Mouse (Mus musculus) adrenal gland (tissue): Measurements from ENCODE around the gene Kcnj13.

Experiments
- intact Hi-C: fragments of 180-260 bp; cut with DNase I; formaldehyde crosslinking; loops from one replicate; pipeline ENCODE4 v1.15.1; 2025
- long read RNA-seq, 2 experiments: library from polyadenylated mRNA; unstranded; transcript quantifications; one replicate each; pipeline ENCODE4 v2.0.0; 2020; ENCODE audit warnings: borderline replicate concordance in 1 of 2; ENCODE audit not compliant: insufficient replicate concordance in 1 of 2

The Kcnj13 gene
- long read RNA-seq, experiment 1 = 0 reads
- long read RNA-seq, experiment 2 = 0 reads

DNA sequence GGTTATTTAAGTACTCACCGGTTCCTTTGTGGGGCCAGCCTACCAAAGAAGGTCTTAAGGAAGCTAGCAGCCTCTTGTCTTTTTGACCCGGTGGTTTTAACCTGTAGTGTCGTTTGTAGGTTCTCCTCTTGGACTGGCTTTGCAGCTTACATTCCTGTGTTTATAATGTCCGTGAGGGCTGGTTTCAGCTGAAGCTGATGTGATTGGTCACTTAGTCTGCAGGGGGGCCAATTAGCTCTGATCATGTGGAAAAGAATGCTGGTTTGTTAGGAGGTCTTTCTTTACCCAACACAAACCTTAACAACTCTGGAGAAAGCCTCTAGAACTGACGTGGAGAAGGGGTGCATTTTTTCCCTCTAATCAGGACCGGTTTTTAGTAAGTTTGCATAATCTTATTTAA is at the start of gene Kcnj13:
Kcnj13 (minus strand) TSS at position 136 of the 400 bp plus-strand sequence.
- intact Hi-C loops = no loop called here

DNA sequence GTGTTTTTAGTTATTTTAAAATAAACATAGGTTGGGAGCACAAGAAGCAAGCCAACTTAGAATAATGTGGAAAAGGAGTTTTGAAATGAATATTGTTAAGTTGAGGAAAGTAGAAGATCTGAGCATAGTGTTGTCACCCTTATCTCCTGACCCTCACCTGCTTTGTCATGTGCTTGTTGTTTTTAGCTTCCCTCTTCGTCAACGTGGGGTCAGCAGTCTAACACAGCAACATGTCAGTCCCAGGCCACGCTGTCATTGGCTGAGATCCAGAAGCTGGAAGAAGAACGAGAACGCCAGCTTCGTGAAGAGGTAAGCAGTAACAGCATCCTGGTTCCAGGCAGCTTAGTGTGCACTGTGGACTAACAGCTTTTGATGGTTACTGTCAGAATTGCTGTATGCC is 42.1 kb upstream of the Kcnj13 start:
- intact Hi-C loops = no loop called here

DNA sequence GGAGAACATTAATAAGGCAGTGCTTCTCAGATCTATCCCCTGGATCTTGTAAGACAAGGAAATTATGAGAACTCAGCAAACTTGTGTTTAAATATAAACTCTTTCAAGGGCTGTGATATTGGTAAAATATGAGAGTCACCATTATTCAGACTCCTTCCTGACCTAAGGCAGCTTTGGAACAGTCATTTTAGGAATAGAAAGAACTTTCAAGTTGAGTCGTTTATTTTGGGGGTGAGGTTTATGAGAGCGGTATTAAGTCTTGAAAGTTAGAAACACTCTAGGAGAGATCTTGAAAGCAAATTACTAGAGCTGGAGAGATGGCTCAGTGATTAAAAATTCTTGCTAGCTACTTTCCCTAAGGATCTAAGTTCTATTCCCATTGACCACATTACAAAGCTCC is 40.6 kb upstream of the Kcnj13 start:
- intact Hi-C loops = no loop called here

DNA sequence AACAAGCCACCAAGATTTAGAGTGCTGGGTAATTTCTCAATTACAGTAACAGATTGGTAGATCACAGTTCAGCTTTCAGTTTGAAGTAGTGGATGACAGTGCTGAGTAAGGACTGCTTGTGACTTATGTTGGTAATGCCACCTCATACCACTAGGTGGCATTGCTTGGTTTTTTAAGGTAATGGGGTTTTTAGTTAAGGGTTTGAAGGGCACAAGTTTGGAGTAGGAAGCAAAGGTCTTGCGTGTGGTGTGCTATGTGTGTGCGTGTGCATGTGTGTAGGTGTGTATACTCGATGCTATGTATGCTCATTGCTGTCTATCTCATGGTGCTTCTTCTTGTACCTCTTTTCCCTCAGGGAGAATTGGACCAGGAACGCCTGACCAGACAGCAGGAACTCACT is 24.2 kb upstream of the Kcnj13 start:
- intact Hi-C loops = no loop called here

DNA sequence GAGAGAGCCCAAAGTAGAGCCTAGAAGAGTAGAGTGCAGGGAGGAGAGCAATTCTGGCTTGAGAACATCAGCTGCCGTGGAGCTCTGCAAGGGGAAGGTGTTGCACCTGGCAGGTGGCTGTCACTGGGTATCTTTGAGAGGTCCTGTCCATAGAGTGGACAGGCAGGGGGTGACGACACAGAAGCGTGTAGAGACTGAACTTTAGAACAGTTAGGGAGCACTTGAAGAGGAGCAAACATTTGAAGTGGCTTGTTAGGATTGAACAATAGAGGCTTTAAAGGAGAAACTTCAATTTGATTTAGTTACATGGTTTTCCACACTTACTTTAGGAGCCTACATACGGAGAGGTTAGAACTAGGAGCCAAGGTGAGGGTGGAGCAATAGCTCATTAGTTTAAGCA is 14.9 kb upstream of the Kcnj13 start:
- intact Hi-C loops = loop anchor here (5.0 kb wide), 1 partner anchor 37 kb away; no protein-coding TSS in a partner anchor

DNA sequence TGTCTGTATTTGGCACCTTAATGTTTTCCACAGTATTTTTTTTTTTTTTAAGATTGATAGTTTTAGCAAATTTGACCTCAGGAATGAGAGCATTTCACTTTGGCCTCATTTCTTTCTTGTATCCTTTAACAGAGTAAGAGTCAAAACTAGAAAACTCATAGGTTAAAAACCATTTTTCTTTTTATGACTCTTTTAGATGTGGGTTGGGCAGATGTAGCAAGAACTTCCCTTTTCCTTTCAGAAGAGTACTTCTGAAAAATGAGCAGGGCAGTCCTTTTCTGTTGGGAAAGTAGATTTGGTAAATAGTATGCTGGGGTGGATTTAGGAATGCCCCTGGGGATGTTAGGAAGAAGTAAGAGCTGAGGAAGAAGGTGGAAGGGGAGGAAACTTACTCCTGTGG is 11.5 kb upstream of the Kcnj13 start:
- intact Hi-C loops = loop anchor here (5.0 kb wide), 1 partner anchor 34 kb away; no protein-coding TSS in a partner anchor

DNA sequence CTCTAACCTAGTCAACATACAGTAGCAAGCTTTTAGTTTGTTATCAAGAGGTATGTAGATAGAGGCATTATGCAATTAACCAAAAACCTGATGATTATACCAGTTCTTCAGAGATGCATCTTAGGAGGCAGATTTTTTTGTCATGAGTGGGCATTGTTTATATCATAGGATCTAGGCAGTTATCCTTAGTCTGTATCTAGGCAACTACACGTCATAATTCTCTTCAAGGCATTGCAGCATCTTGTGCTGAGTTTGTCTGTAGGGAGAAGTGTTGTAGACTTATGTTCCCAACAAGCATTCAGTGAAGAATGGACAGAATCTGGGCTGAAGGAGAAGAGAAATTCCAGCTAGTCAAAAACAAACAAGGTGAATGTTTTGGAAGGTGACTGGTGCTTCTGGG is 10.2 kb upstream of the Kcnj13 start:
- intact Hi-C loops = loop anchor here (5.0 kb wide), 1 partner anchor 32 kb away; no protein-coding TSS in a partner anchor

DNA sequence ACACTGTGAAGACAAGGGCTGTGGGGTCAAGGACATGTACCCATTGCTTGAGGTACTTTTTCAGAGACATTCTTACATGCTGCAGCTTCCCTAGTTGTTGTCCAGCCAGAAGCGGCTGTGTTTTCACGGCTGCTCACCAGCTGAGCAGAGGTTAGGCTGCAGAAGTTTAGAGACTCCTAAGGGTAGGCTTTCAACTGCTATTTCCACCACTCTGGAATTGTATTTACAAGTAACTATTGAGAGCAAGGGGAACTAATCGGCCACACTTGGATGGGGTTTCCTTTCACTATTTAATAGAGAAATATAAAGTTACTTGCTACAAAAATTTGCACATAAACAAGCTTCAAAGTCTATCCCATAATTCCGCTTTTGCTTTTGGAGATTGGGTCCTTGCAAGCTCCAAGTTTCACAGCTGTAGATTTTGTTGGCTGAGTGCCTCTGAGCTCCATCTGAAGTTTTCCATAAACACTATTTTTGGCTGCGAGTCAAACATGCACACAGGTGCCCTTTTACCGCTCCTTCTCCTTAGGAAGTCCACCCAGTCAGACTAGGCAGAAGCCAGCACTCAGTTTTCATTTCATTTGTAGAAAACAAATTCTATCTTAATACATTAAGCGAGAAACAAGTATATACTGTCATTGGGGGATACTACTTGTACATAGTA is 2.5 kb upstream of the Kcnj13 start:
- intact Hi-C loops = no loop called here

DNA sequence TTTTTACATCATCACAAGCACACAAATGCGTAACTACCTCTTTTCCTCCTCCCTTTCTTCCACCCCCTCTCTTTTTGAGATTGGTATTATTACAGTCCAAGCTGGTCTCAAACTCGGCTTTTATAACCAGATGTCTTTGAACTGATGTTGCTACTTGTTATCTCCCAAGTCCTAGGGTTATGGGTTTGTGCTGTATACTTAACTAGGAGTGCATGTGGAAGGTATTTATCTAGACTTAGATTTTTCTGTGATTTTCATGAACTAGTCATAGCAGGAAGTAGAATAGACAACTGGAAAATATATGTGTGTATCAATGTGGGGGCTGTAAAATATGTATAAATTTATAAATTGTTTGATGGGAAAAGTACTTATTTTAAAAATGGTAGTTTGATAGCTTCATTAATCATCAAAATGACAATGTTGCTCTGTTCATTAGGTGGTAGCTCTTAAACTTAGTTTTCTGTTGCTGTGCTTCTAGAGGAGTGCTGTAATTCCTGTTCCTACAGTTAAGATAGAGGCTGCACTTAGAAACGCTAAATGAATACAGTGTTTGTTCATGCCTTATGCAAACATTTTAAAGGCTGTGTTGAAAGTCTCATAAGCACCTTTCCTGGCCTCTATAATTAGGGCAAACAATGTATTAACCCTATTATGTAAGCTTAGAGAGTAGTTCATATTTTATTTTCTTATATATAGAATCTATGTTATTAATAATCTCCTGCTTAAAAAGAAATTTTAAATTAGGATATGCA is 909 bp downstream of the Kcnj13 start:
- intact Hi-C loops = no loop called here

DNA sequence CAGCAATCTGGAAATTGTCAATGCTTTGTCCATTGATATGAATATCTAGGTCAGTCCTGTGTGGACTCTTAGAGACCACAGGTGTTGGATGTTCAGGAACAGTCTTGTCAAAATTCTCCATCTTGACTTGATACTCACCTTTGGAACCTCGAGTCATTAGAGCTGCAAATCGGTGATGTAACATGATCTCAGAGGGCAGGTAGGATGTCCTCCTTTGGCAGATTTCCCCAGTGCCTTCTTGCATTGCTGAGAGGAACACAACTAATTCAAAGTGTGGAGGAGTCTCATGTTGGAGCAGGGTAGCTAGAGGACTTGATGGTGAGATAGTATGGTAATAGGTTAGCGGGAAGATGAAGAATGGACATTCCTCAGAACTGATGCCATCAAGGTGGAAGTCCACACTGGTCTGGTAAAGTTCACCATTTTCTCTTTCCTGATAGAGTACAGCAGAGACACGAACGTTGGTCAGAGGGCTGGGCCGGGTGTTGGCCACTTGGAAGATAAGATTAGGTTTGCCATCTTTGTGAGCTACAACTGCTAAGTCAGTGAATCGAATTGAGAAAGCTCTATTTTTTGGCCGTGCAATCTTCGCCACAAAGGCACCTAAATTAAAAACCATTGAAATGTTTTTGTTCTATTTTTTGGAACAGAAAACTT is 8.0 kb downstream of the Kcnj13 start:
- intact Hi-C loops = no loop called here

DNA sequence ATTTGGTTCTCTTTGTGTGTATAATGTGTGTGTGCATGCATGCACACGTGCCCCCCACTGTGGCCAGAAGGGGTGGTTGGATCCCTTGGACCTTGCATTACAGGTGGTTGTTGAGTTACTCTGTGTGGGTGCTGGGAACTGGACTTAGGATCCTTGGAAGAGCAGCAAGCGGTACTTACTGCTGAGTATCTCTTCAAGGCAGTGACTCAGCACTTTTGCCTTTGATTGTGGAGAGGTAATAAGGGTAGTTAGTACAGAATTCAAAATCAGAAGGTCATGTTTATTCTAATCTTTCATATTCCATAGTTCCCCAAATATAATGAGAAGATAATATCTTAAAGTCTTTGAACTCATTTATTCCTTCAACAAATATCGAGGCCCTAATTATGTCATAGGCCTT is 13.4 kb downstream of the Kcnj13 start:
- intact Hi-C loops = no loop called here

DNA sequence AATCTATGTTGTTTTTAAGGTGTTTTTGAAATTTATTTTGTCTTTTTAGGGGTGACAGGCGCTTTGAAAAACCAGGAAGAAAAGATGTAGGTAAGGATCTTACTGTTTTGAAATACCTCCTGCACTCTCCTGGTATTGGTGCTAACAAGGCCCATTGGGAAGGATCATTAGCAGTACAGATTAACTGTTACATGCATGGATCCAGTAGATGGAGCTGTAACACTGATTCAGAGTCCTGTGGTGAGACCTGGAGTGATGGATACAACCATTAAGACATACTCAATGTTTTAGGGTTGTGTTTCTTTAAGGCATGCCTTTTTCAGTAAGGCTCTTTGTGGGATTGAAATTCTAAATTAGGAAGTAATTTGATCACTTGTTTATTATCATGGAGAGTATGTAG is 14.6 kb downstream of the Kcnj13 start:
- intact Hi-C loops = no loop called here

DNA sequence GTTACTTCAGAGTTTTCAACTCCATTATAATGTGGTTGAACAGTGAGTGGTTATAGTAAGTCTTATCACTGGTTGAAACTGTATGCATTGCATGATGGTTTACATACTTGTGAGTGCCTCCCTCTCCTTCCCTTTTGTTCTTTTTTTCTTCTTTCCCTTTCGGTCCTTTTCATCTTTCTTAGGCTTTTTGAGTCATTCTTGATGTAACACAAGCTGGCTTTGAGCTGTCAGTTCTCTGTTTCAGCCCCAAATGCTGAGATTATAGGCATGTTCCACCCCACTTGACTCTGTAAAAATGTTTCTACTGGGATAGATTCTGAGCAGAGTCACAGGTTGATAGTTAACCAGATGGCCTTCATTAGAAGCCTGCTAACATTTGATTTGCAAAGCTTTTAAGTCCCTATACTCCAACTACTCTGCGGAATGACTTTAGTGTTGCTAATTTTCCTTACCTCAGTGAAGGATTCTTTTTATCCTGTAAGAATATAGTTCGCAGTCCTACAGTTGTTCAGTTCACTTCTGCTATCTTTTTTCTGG is 16.4 kb downstream of the Kcnj13 start:
- intact Hi-C loops = no loop called here

DNA sequence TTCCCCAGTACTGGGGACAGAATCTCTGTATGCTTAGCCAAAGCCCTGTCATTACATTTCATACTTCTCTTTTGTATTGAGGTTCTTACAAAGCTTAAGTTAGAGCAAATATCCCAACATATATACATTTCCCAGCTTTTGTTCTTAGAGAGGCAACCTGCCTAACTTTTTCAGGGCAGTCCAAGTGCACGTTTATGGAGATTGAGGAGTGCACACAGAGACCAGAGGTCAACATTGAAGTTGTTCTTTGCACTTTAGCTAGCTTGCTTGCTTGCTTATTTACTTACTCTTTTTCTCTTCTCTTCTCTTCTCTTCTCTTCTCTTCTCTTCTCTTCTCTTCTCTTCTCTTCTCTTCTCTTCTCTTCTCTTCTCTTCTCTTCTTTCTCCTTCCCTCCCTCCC is 34.3 kb downstream of the Kcnj13 start:
- intact Hi-C loops = loop anchor here (5.0 kb wide), 1 partner anchor 118 kb away; no protein-coding TSS in a partner anchor

DNA sequence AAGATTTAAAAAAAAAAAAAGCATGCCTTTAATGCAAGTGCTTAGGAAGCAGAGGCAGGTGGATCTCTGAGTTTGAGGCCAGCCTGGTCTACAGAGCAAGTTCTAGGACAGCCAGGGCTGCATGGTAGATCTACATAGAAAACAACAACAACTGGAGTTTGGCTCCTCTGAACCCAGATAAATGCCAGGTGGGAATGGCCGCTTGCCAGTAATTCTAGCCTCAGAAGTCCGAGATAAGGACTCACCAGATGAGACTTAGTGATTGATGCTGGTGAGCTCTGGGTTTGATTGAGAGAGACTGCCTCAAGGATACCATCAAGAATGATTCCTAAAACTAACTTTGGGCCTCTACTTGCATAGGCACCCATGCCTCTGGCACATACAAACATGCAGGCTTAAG is 44.0 kb downstream of the Kcnj13 start:
- intact Hi-C loops = no loop called here
